Mouse (Mus musculus): ENCODE results near the gene Tbc1d2. TPM values are rescaled to one million over a fixed set of nuclear protein-coding genes. Genes with fewer than 3 reads are reported as not detected.
"Not testable (repeated sequence)": the region's sequence is repeated elsewhere in the genome, so short reads cannot be mapped to it uniquely, and the experiment has no call there.

Gene Tbc1d2
- total RNA-seq, 2 experiments from 2014 or later: 1.6 to 1.9 TPM

GRCm38 (mm10) chr4:46584536-46584935, 65.5 kb downstream of the Tbc1d2 start:
- intact Hi-C loops (cut with DNase I); DNase-seq: not testable (repeated sequence)

GRCm38 (mm10) chr4:46584084-46584483, 65.9 kb downstream of the Tbc1d2 start:
- intact Hi-C loops (cut with DNase I): not testable (repeated sequence)

GRCm38 (mm10) chr4:46582024-46582423, 68.0 kb downstream of the Tbc1d2 start:
- DNase-seq; intact Hi-C loops (cut with DNase I): not testable (repeated sequence)

More at GRCm38 (mm10) chr4:46584084-46584483, 65.9 kb downstream of the Tbc1d2 start:
- DNase-seq: not testable (repeated sequence)

- DNase-seq; intact Hi-C loops (cut with DNase I): not testable (repeated sequence)
These were observed 68.4 kb downstream of the Tbc1d2 start for GRCm38 (mm10) chr4:46581577-46581976.

GRCm38 (mm10) chr4:46580799-46581243, 69.2 kb downstream of the Tbc1d2 start:
- intact Hi-C loops (cut with DNase I); DNase-seq: not testable (repeated sequence)

- DNase-seq; intact Hi-C loops (cut with DNase I): not testable (repeated sequence)
These were observed 71.1 kb downstream of the Tbc1d2 start for GRCm38 (mm10) chr4:46578796-46579346.

GRCm38 (mm10) chr4:46578228-46578627, 71.8 kb downstream of the Tbc1d2 start:
- intact Hi-C loops (cut with DNase I): no loop called here
- no peak for DNase-seq

- intact Hi-C loops (cut with DNase I): not testable (repeated sequence)
These were observed 74.3 kb downstream of the Tbc1d2 start for GRCm38 (mm10) chr4:46575509-46576284.

GRCm38 (mm10) chr4:46574841-46575240, 75.2 kb downstream of the Tbc1d2 start:
- intact Hi-C loops (cut with DNase I): loop anchor here (1.0 kb wide), 1 partner anchor 10 kb away; no protein-coding TSS in a partner anchor
- DNase-seq: no peak

More at GRCm38 (mm10) chr4:46575509-46576284, 74.3 kb downstream of the Tbc1d2 start:
- DNase-seq: not testable (repeated sequence)

- no peak for DNase-seq
- intact Hi-C loops (cut with DNase I): loop anchor here (1.0 kb wide), 1 partner anchor 11 kb away; no protein-coding TSS in a partner anchor
These were observed 75.8 kb downstream of the Tbc1d2 start for GRCm38 (mm10) chr4:46574024-46574753.

- intact Hi-C loops (cut with DNase I): no loop called here
- DNase-seq: no peak
These were observed 77.4 kb downstream of the Tbc1d2 start for GRCm38 (mm10) chr4:46572616-46573015.

GRCm38 (mm10) chr4:46571744-46572143, 78.3 kb downstream of the Tbc1d2 start:
- DNase-seq: no peak
- intact Hi-C loops (cut with DNase I): no loop called here

- intact Hi-C loops (cut with DNase I): no loop called here
- DNase-seq: no peak
These were observed 80.3 kb downstream of the Tbc1d2 start for GRCm38 (mm10) chr4:46569671-46570070.

- DNase-seq: no peak
- intact Hi-C loops (cut with DNase I): no loop called here
These were observed 81.8 kb downstream of the Tbc1d2 start for GRCm38 (mm10) chr4:46568169-46568568.

GRCm38 (mm10) chr4:46566931-46567671, 82.9 kb downstream of the Tbc1d2 start:
- intact Hi-C loops (cut with DNase I): no loop called here
- no peak for DNase-seq

GRCm38 (mm10) chr4:46565393-46565955, 84.5 kb downstream of the Tbc1d2 start:
- no peak for DNase-seq
- intact Hi-C loops (cut with DNase I): no loop called here

GRCm38 (mm10) chr4:46564247-46564646, 85.8 kb downstream of the Tbc1d2 start:
- intact Hi-C loops (cut with DNase I): no loop called here
- DNase-seq: no peak

- intact Hi-C loops (cut with DNase I): no loop called here
- DNase-seq: peak; percentile 26 to 28
These were observed 86.2 kb downstream of the Tbc1d2 start for GRCm38 (mm10) chr4:46563847-46564246.

GRCm38 (mm10) chr4:46562841-46563240, 87.2 kb downstream of the Tbc1d2 start:
- no peak for DNase-seq
- intact Hi-C loops (cut with DNase I): no loop called here

GRCm38 (mm10) chr4:46562037-46562436, 88.0 kb downstream of the Tbc1d2 start:
- intact Hi-C loops (cut with DNase I): no loop called here
- DNase-seq: no peak
